Mouse (Mus musculus) CH12.LX (cell line): ENCODE measurements around the gene Lin52. TPM values are rescaled to one million over a fixed set of nuclear protein-coding genes. Genes with fewer than 3 reads are reported as not detected.

Source experiments
- DNase-seq: peaks from one replicate; pipeline ENCODE4 v3.0.0-alpha.2; 2013; ENCODE audit errors: extremely low read depth
- H3K27ac ChIP-seq: 2 replicates; pipeline ENCODE4 v1.5.1; 2012; ENCODE audit warnings: low read depth, mild to moderate bottlenecking, control low read depth, moderate library complexity; ENCODE audit not compliant: insufficient read depth
- H3K27me3 ChIP-seq: replicated peaks from 2 replicates; pipeline ENCODE3; 2012; ENCODE audit warnings: inconsistent platforms
- H3K36me3 ChIP-seq, 2 experiments: replicated peaks in 1 of 2; 2 replicates each; pipeline versions ENCODE3 to v1.6.1; 2012; ENCODE audit warnings: inconsistent platforms in 1 of 2, low read length in 1 of 2, mild to moderate bottlenecking in 1 of 2, mixed read lengths in 1 of 2, moderate library complexity in 1 of 2; ENCODE audit not compliant: control insufficient read depth in 1 of 2, insufficient read depth in 1 of 2
- H3K4me1 ChIP-seq, 2 experiments: 2 replicates each; pipeline ENCODE4 v1.6.1; 2012; ENCODE audit warnings: inconsistent platforms in 1 of 2, moderate library complexity in 1 of 2; ENCODE audit not compliant: insufficient read depth in 2 of 2, control insufficient read depth in 1 of 2
- H3K4me2 ChIP-seq: 2 replicates; pipeline ENCODE4 v1.6.1; 2012; ENCODE audit warnings: low read depth, mild to moderate bottlenecking, control low read depth; ENCODE audit not compliant: poor library complexity, insufficient read depth, severe bottlenecking
- H3K4me3 ChIP-seq, 3 experiments: fragments of 150-350 bp in 1 of 3; sonication (generic) in 1 of 3; replicated peaks in 1 of 3; 2 replicates each; pipeline versions ENCODE3 to v1.5.1; 2011 to 2012; ENCODE audit warnings: low read depth in 2 of 3, low read length in 2 of 3, mild to moderate bottlenecking in 2 of 3, moderate library complexity in 2 of 3, control low read depth in 1 of 3, improper control_type of control experiment in 1 of 3, inconsistent platforms in 1 of 3, mixed read lengths in 1 of 3; ENCODE audit not compliant: poor library complexity in 1 of 3
- H3K79me2 ChIP-seq: replicated peaks from 2 replicates; pipeline ENCODE4 v1.6.1; 2012; ENCODE audit warnings: mild to moderate bottlenecking, moderate library complexity; ENCODE audit not compliant: control insufficient read depth, poor library complexity, insufficient read depth, severe bottlenecking; ENCODE audit errors: extremely low read depth
- H3K9ac ChIP-seq: 2 replicates; pipeline ENCODE4 v1.6.1; 2012; ENCODE audit warnings: low read depth, mild to moderate bottlenecking, control low read depth, moderate library complexity; ENCODE audit not compliant: insufficient read depth
- H3K9me3 ChIP-seq: replicated peaks from 2 replicates; pipeline ENCODE3; 2012; ENCODE audit warnings: low read length, inconsistent platforms, mixed read lengths
- CHD1 ChIP-seq: IDR thresholded peaks from 2 replicates; pipeline ENCODE4 v1.6.1; 2012; ENCODE audit warnings: low read depth, low read length, improper control_type of control experiment, inconsistent platforms
- CTCF ChIP-seq, 2 experiments: IDR thresholded peaks in 1 of 2; conservative IDR thresholded peaks in 1 of 2; 2 replicates each; pipeline ENCODE4 v1.5.1; 2011 to 2012; ENCODE audit warnings: low read depth in 2 of 2, low read length in 2 of 2, improper control_type of control experiment in 1 of 2, inconsistent platforms in 1 of 2, mild to moderate bottlenecking in 1 of 2, moderate library complexity in 1 of 2
- E2F4 ChIP-seq: IDR thresholded peaks from 2 replicates; pipeline ENCODE4 v1.6.1; 2011; ENCODE audit warnings: low read depth, low read length, improper control_type of control experiment; ENCODE audit not compliant: insufficient replicate concordance
- ELF1 ChIP-seq: IDR thresholded peaks from 2 replicates; pipeline ENCODE4 v1.6.1; 2014; ENCODE audit warnings: low read depth, mild to moderate bottlenecking, inconsistent platforms, low read length, improper control_type of control experiment
- EP300 ChIP-seq: IDR thresholded peaks from 2 replicates; pipeline ENCODE4 v1.6.1; 2011; ENCODE audit warnings: low read length, improper control_type of control experiment
- HCFC1 ChIP-seq: IDR thresholded peaks from 2 replicates; pipeline ENCODE4 v1.6.1; 2012; ENCODE audit warnings: low read depth, mild to moderate bottlenecking, inconsistent platforms, low read length, improper control_type of control experiment
- IRF4 ChIP-seq: IDR thresholded peaks from 2 replicates; pipeline ENCODE4 v1.6.1; 2014; ENCODE audit warnings: low read depth, mild to moderate bottlenecking, inconsistent platforms, low read length, improper control_type of control experiment
- JUND ChIP-seq: conservative IDR thresholded peaks from 2 replicates; pipeline ENCODE4 v1.6.1; 2011; ENCODE audit warnings: low read depth, low read length, improper control_type of control experiment
- KAT2A ChIP-seq: IDR thresholded peaks from 2 replicates; pipeline ENCODE4 v1.6.1; 2012; ENCODE audit warnings: low read length, improper control_type of control experiment, inconsistent platforms; ENCODE audit not compliant: insufficient replicate concordance
- MAX ChIP-seq: IDR thresholded peaks from 2 replicates; pipeline ENCODE4 v1.6.1; 2011; ENCODE audit warnings: low read length, improper control_type of control experiment
- MAZ ChIP-seq: IDR thresholded peaks from 2 replicates; pipeline ENCODE4 v1.6.1; 2012; ENCODE audit warnings: low read depth, mild to moderate bottlenecking, inconsistent platforms, low read length, improper control_type of control experiment, moderate library complexity
- MYC ChIP-seq: IDR thresholded peaks from 2 replicates; pipeline ENCODE4 v1.6.1; 2011; ENCODE audit warnings: low read depth, mild to moderate bottlenecking, improper control_type of control experiment, low read length
- NELFE ChIP-seq: IDR thresholded peaks from 2 replicates; pipeline ENCODE4 v1.6.1; 2011; ENCODE audit warnings: low read depth, low read length, improper control_type of control experiment
- NRF1 ChIP-seq: IDR thresholded peaks from 2 replicates; pipeline ENCODE4 v1.6.1; 2014; ENCODE audit warnings: low read depth, mild to moderate bottlenecking, inconsistent platforms, low read length, improper control_type of control experiment, moderate library complexity
- PAX5 ChIP-seq: IDR thresholded peaks from 2 replicates; pipeline ENCODE4 v1.6.1; 2012; ENCODE audit warnings: low read length, inconsistent platforms, mixed read lengths
- POLR2A ChIP-seq: IDR thresholded peaks from 2 replicates; pipeline ENCODE4 v1.6.1; 2011; ENCODE audit warnings: low read depth, mild to moderate bottlenecking, improper control_type of control experiment, low read length
- POLR2AphosphoS2 ChIP-seq: IDR thresholded peaks from 2 replicates; pipeline ENCODE4 v1.6.1; 2011; ENCODE audit warnings: low read depth, low read length, improper control_type of control experiment
- RAD21 ChIP-seq: IDR thresholded peaks from 2 replicates; pipeline ENCODE4 v1.6.1; 2011; ENCODE audit warnings: low read depth, mild to moderate bottlenecking, low read length, improper control_type of control experiment, moderate library complexity
- RCOR1 ChIP-seq: conservative IDR thresholded peaks from 2 replicates; pipeline ENCODE4 v1.6.1; 2012; ENCODE audit warnings: low read depth, mild to moderate bottlenecking, inconsistent platforms, low read length, improper control_type of control experiment
- SIN3A ChIP-seq: IDR thresholded peaks from 2 replicates; pipeline ENCODE4 v1.6.1; 2012; ENCODE audit warnings: low read length, improper control_type of control experiment, inconsistent platforms
- SMC3 ChIP-seq: IDR thresholded peaks from 2 replicates; pipeline ENCODE4 v1.6.1; 2011; ENCODE audit warnings: low read depth, low read length, improper control_type of control experiment
- TBP ChIP-seq: conservative IDR thresholded peaks from 2 replicates; pipeline ENCODE4 v1.6.1; 2011; ENCODE audit warnings: low read depth, low read length, improper control_type of control experiment
- UBTF ChIP-seq: IDR thresholded peaks from 2 replicates; pipeline ENCODE4 v1.6.1; 2012; ENCODE audit warnings: low read depth, mild to moderate bottlenecking, inconsistent platforms, low read length, improper control_type of control experiment, moderate library complexity
- USF1 ChIP-seq: IDR thresholded peaks from 2 replicates; pipeline ENCODE4 v1.6.1; 2014; ENCODE audit warnings: low read depth, mild to moderate bottlenecking, inconsistent platforms, low read length, improper control_type of control experiment
- USF2 ChIP-seq: conservative IDR thresholded peaks from 2 replicates; pipeline ENCODE4 v1.6.1; 2011; ENCODE audit warnings: low read depth, low read length, improper control_type of control experiment
- ZC3H11A ChIP-seq: IDR thresholded peaks from 2 replicates; pipeline ENCODE4 v1.6.1; 2012; ENCODE audit warnings: low read depth, mild to moderate bottlenecking, inconsistent platforms, low read length, improper control_type of control experiment
- ZKSCAN1 ChIP-seq: IDR thresholded peaks from 2 replicates; pipeline ENCODE4 v1.6.1; 2012; ENCODE audit warnings: low read depth, inconsistent platforms, low read length, improper control_type of control experiment, borderline replicate concordance
- ZMIZ1 ChIP-seq: IDR thresholded peaks from 2 replicates; pipeline ENCODE4 v1.6.1; 2012; ENCODE audit warnings: low read depth, mild to moderate bottlenecking, inconsistent platforms, low read length, improper control_type of control experiment
- ZNF384 ChIP-seq: IDR thresholded peaks from 2 replicates; pipeline ENCODE4 v1.6.1; 2012; ENCODE audit warnings: low read depth, low read length, improper control_type of control experiment, inconsistent platforms
- dilution Hi-C: fragments of 300-500 bp; cut with MboI; formaldehyde crosslinking; loops from 2 replicates; pipeline ENCODE4 v1.14.3; 2020; ENCODE audit warnings: low sequenced_read_pairs; ENCODE audit not compliant: extremely low pct_unique_long_range_greater_than_20kb, extremely low pct_ligation_motif_present
- in situ Hi-C: fragments of 300-500 bp; cut with MboI; formaldehyde crosslinking; loops from 3 replicates; pipeline ENCODE4 v1.14.3; 2019; ENCODE audit warnings: low sequenced_read_pairs, low pct_ligation_motif_present, low pct_unique_long_range_greater_than_20kb, mixed read lengths
- polyA plus RNA-seq: library from polyadenylated mRNA; unstranded; fragments of >175 nt; gene quantifications from 2 replicates; pipeline ENCODE4 v1.2.1, GENCODE M21; 2012; ENCODE audit warnings: low read depth; ENCODE audit not compliant: insufficient read length
- total RNA-seq, 2 experiments: library from RNA; depleted of rRNA; stranded (reverse); fragments of 300-350 nt in 1 of 2; fragments of >200 nt in 1 of 2; gene quantifications; 2 replicates each; pipeline ENCODE4 v1.2.3; 2012 to 2014

Gene Lin52
- total and polyA plus RNA-seq, 3 experiments, result 5.9 to 16.2 (median 8.7) TPM

DNA sequence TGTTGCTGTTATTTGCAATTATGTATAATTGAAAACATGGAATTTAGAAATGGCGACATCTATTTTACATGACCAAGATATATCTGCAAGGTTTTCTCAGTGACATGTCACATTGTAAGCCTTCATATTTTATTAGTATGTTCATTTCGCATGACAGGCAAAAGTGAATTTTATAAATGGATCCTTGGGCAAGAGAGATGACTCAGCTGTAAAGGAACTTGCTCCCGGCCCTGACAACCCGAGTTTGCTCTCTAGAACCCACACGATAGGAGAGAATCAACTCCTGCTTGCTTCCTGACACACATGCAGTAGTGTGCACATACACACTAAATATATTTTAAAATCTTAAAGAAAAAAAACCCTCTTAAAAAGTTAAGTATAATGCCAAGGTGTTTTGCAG, 10.2 kb downstream of the Lin52 start:
- Histone ChIP-seq H3K27ac (no peak overlapping the region), H3K4me3 (no peak overlapping the region), H3K4me2 (no peak overlapping the region), H3K4me1 (no peaks in the 10 kb centered on the region), H3K79me2 (no peaks in the 10 kb centered on the region), H3K9me3 (peaks cover 6% of the 10 kb centered on the region), H3K36me3 (peaks cover 31 to 78% of the 10 kb centered on the region in 2 experiments), H3K9ac (no peak overlapping the region), H3K27me3 (no peaks in the 10 kb centered on the region)
- in situ Hi-C loops, result no loop called here
- DNase-seq, result no peak
- TF ChIP-seq IRF4 (no peak), KAT2A (no peak), CTCF (conservative IDR thresholded peaks at IDR 0.05 in 1 of 2, IDR thresholded peaks at IDR 0.05 in 1 of 2; ENCODE audit: low read depth in 2 of 2, low read length in 2 of 2) (no peak), E2F4 (no peak), EP300 (no peak), USF1 (no peak), NRF1 (no peak), MYC (no peak), ZC3H11A (no peak), ZKSCAN1 (no peak), MAX (no peak), TBP (no peak), RCOR1 (no peak), NELFE (no peak), ELF1 (no peak), UBTF (no peak), MAZ (no peak)
- TF ChIP-seq, all 38 proteins: peak for 0
- dilution Hi-C loops, result no loop called here

DNA sequence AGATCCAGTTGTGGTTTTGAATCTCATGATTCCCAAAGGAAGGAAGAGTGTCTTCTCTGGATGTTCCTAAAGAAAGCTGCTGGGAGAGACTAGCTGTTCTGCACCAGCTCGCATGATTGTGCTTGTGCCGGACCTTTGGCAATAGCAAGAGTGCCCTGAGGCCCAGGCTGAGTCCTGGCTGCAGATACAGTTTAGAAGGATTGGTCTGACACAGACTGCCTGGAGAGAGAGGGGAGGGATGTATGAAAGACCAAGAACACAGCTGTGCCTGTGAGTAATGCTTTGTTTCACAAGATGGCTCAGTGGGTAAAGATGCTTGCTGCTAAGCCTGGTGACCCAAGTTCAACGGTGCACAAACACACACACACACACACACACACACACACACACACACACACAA, 11.6 kb downstream of the Lin52 start:
- dilution Hi-C loops (no loop called here), in situ Hi-C loops (no loop called here)
- H3K36me3 ChIP-seq, result peaks cover 28 to 78% of the 10 kb centered on the region in 2 experiments
- no peak overlapping the region for H3K9ac ChIP-seq
- H3K27me3 ChIP-seq, result no peaks in the 10 kb centered on the region
- H3K27ac ChIP-seq, result no peak overlapping the region
- no peaks in the 10 kb centered on the region for H3K4me1 ChIP-seq
- no peak overlapping the region for H3K4me3 ChIP-seq
- H3K4me2 ChIP-seq, result no peak overlapping the region
- H3K79me2 ChIP-seq, result no peaks in the 10 kb centered on the region
- no peak for DNase-seq
- peaks cover 6% of the 10 kb centered on the region for H3K9me3 ChIP-seq
- no peak for TF ChIP-seq RAD21
- TF ChIP-seq ZKSCAN1, result no peak
- no peak for TF ChIP-seq CHD1
- TF ChIP-seq RCOR1, result no peak
- no peak for TF ChIP-seq MAX
- no peak for TF ChIP-seq ZC3H11A
- no peak for TF ChIP-seq ZMIZ1
- TF ChIP-seq JUND, result no peak
- no peak for TF ChIP-seq PAX5
- TF ChIP-seq SMC3, result no peak
- no peak for TF ChIP-seq USF1
- no peak for TF ChIP-seq USF2
- no peak for TF ChIP-seq POLR2A
- TF ChIP-seq SIN3A, result no peak
- TF ChIP-seq KAT2A, result no peak
- no peak for TF ChIP-seq HCFC1
- no peak for TF ChIP-seq POLR2AphosphoS2
- TF ChIP-seq ZNF384, result no peak
- TF ChIP-seq CTCF (conservative IDR thresholded peaks at IDR 0.05 in 1 of 2, IDR thresholded peaks at IDR 0.05 in 1 of 2; ENCODE audit: low read depth in 2 of 2, low read length in 2 of 2), result no peak
